Mouse (Mus musculus): Measurements from ENCODE around the gene Aif1.

DNA sequence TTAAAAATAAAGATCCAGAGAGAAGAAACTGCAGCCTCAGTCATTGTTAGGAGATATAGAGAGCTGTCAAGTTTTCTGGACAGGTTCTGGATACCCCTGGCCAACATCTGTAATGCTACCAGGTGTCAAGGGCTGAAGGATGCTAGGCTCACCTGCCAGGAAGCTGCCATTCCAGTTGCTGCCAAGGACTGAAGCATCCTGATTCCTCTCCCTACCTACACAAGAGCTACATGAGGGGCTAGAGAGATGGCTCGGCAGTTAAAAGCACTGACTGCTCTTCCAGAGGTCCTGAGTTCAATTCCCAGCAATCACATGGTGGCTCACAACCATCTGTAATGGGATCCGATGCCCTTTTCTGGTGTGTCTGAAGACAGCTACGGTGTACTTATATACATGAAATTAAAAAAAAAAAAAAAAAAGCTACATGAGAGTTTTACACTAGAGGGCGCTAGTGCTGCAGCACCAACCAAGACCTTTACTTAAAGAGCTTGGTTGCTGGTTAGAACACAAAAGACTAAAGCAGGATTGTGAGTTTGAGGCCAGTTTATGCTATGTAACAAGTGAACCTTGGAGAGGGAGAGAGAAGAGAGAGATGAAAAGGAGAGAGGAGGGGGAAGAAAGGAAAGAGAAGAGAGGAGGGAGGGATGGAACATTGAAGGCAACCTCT, 7.2 kb downstream of the Aif1 start:
- peak; percentile 70 for TF ChIP-seq CTCF (IDR thresholded peaks at IDR 0.05; ENCODE audit: low read depth)
- no peak for TF ChIP-seq EP300 (IDR thresholded peaks at IDR 0.05; ENCODE audit: low read depth)
